Mouse (Mus musculus) ES-Bruce4 (cell line): ENCODE data around the gene Sympk. TPM values are rescaled to one million over a fixed set of nuclear protein-coding genes. Genes with fewer than 3 reads are reported as not detected.

Experiments
- H3K27ac ChIP-seq: 2 replicates; pipeline ENCODE4 v1.5.1; 2012; ENCODE audit warnings: low read length, inconsistent platforms; ENCODE audit not compliant: insufficient read depth
- H3K27me3 ChIP-seq: 2 replicates; pipeline ENCODE4 v1.6.1; 2012; ENCODE audit warnings: mild to moderate bottlenecking, low read length, inconsistent platforms; ENCODE audit not compliant: control insufficient read depth, poor library complexity, insufficient read depth, severe bottlenecking
- H3K36me3 ChIP-seq: 2 replicates; pipeline ENCODE4 v1.6.1; 2012; ENCODE audit warnings: inconsistent platforms, mild to moderate bottlenecking, low read length, moderate library complexity; ENCODE audit not compliant: control insufficient read depth, poor library complexity, insufficient read depth, severe bottlenecking
- H3K4me1 ChIP-seq: one replicate; pipeline ENCODE4 v1.8.1; 2011; ENCODE audit warnings: low read length; ENCODE audit not compliant: control insufficient read depth, insufficient read depth
- H3K4me3 ChIP-seq: 2 replicates; pipeline ENCODE4 v1.5.1; 2011; ENCODE audit warnings: low read depth, mild to moderate bottlenecking, low read length
- H3K9ac ChIP-seq: 2 replicates; pipeline ENCODE4 v1.6.1; 2012; ENCODE audit warnings: low read depth, mild to moderate bottlenecking, inconsistent platforms; ENCODE audit not compliant: poor library complexity, severe bottlenecking
- H3K9me3 ChIP-seq: replicated peaks from 2 replicates; pipeline ENCODE4 v1.6.1; 2012; ENCODE audit warnings: mild to moderate bottlenecking, low read length, inconsistent platforms; ENCODE audit not compliant: control insufficient read depth, poor library complexity, insufficient read depth, severe bottlenecking
- CTCF ChIP-seq: IDR thresholded peaks from one replicate; pipeline ENCODE4 v1.8.1; 2011; ENCODE audit warnings: low read depth, low read length
- EP300 ChIP-seq: IDR thresholded peaks from 2 replicates; pipeline ENCODE4 v1.6.1; 2011; ENCODE audit warnings: low read depth, low read length; ENCODE audit not compliant: insufficient read depth
- POLR2A ChIP-seq: IDR thresholded peaks from one replicate; pipeline ENCODE4 v1.8.1; 2011; ENCODE audit warnings: low read length; ENCODE audit not compliant: insufficient read depth
- polyA plus RNA-seq: library from polyadenylated mRNA; stranded (reverse); fragments of >200 nt; gene quantifications from 2 replicates; pipeline ENCODE4 v1.2.4, GENCODE M21; 2011; ENCODE audit warnings: low read depth; ENCODE audit not compliant: missing spikeins, insufficient read depth, insufficient read length

Gene Sympk
- polyA plus RNA-seq, 1 experiment: 102 TPM

DNA sequence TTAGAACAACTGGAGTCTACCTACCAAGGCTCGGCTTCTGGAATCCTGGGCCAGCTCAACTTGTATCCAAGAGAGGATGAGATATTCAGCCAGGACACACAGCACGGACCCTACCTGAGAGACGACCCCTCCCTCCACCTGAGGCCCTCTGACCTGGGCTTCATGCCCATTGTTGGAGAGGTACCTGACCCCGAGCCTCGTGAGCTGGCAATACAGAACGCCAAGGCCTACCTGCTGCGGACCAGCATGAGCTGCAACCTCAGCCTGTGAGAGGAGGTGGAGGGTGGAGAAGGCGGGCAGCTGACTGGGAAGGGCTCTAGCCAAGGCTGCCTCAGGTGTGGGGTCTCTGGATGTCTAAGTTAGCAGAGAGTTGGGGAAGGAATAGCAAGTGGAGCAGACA, 30.9 kb downstream of the Sympk start:
- no peak for TF ChIP-seq CTCF
- TF ChIP-seq EP300: no peak
- TF ChIP-seq POLR2A: no peak
- H3K4me1 ChIP-seq: no peaks in the 10 kb centered on the region
- no peak overlapping the region for H3K27ac ChIP-seq
- H3K9me3 ChIP-seq: no peaks in the 10 kb centered on the region
- no peaks in the 10 kb centered on the region for H3K27me3 ChIP-seq
- H3K4me3 ChIP-seq: no peak overlapping the region
- H3K36me3 ChIP-seq: peaks cover 4% of the 10 kb centered on the region; the same call in 1 of the 2 replicates
- no peak overlapping the region for H3K9ac ChIP-seq

DNA sequence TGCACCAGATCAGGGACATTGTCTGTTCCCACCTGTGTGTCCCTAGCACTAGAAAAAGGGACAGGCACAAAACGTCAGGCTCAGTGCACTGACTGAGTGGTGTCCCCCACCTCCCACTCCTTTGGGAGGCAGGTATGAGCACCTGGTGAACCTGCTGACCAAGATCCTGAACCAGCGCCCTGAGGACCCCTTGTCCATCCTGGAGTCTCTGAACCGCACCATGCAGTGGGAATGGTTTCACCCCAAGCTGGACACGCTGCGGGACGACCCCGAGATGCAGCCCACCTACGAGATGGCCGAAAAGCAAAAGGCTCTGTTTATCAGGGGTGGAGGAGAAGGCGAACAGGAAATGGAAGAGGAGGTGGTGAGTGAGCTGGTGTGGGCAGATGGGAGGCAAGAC, 33.2 kb downstream of the Sympk start:
- H3K4me3 ChIP-seq: no peak overlapping the region
- H3K4me1 ChIP-seq: no peaks in the 10 kb centered on the region
- no peak overlapping the region for H3K27ac ChIP-seq
- H3K27me3 ChIP-seq: no peaks in the 10 kb centered on the region
- H3K36me3 ChIP-seq: no peaks in the 10 kb centered on the region
- no peak for TF ChIP-seq CTCF
- no peak overlapping the region for H3K9ac ChIP-seq
- no peaks in the 10 kb centered on the region for H3K9me3 ChIP-seq

DNA sequence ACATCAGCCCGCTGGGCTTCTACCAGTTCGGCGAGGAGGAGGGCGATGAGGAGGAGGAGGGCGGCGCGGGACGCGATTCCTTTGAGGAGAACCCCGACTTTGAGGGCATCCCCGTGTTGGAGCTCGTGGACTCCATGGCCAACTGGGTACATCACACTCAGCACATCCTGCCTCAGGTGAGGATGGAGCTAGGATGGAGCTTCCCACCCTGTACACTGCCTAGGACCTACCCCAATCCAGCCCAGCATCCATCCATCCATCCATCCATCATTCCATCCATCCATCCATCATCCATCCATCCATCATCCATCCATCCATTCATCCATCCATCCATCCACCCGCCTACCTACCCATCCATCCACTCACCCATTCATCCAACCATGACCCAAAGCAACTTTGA, 41.7 kb downstream of the Sympk start:
- Histone ChIP-seq H3K36me3 (no peaks in the 10 kb centered on the region), H3K27me3 (no peaks in the 10 kb centered on the region), H3K4me1 (no peaks in the 10 kb centered on the region), H3K4me3 (peak overlapping the region; percentile 38), H3K9me3 (no peaks in the 10 kb centered on the region), H3K9ac (no peak overlapping the region), H3K27ac (no peak overlapping the region)
- TF ChIP-seq EP300: no peak
- TF ChIP-seq CTCF: no peak
- no peak for TF ChIP-seq POLR2A

DNA sequence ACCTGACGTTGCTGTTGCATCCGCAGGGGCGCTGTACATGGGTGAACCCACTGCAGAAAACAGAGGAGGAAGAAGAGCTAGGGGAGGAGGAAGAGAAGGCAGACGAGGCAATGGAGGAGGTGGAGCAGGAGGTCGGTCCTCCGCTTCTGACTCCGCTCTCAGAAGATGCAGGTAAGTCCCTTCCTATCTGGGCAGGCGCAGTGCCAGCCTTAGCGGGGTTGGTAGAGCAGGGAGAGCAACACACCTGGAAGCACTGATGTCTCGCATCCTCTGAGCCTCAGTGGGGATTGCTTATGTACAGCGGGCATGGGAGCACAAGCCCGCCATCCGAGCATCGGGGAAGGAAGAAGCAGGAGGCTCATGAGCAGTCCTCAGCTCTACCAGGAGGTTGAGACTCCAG, 42.9 kb downstream of the Sympk start:
- Histone ChIP-seq H3K9ac (no peak overlapping the region), H3K4me1 (no peaks in the 10 kb centered on the region), H3K9me3 (no peaks in the 10 kb centered on the region), H3K27me3 (no peaks in the 10 kb centered on the region), H3K36me3 (no peaks in the 10 kb centered on the region), H3K27ac (no peak overlapping the region), H3K4me3 (no peak overlapping the region)
- TF ChIP-seq EP300 (no peak), CTCF (no peak), POLR2A (no peak)

DNA sequence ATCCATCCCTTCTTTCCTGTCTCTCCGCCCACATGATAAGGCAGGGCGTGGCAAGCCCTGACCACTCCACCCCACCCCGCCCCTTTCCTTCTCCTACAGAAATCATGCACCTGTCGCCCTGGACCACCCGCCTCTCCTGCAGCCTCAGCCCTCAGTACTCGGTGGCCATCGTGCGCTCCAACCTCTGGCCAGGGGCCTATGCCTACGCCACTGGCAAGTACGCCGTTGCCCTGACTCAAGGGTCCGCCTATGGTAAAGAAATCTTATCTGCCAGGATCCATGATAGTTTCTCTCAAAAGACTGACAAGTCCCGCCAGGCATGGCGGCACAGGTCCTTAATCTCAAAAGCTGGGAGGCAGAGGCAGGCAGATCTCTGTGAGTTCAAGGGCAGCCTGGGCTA, 43.8 kb downstream of the Sympk start:
- Histone ChIP-seq H3K36me3 (no peaks in the 10 kb centered on the region), H3K9me3 (no peaks in the 10 kb centered on the region), H3K4me1 (no peaks in the 10 kb centered on the region), H3K27me3 (no peaks in the 10 kb centered on the region), H3K27ac (no peak overlapping the region), H3K4me3 (peak overlapping the region; percentile 34), H3K9ac (no peak overlapping the region)
- TF ChIP-seq POLR2A (no peak), EP300 (no peak), CTCF (no peak)

DNA sequence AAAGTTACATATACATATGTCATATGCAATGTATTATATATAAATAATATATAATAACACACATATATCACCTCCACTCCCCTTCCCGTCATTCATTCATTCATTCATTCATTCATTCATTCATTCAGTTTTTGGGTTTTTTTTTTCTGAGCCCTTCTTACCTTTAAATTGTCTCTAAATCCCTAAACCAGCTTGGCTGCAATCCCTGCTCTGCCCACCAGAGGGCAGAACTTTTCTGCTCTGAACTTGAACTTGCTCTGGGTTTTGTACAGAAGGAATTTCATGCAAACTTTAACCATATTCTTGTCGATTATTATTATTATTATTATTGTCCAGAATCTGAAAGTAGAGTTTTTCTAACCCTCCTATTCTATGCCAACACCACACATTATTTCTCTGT, 44.5 kb downstream of the Sympk start:
- H3K27ac ChIP-seq: no peak overlapping the region
- H3K27me3 ChIP-seq: no peaks in the 10 kb centered on the region
- H3K36me3 ChIP-seq: no peaks in the 10 kb centered on the region
- TF ChIP-seq CTCF: peak; percentile 41
- no peak for TF ChIP-seq POLR2A
- no peak overlapping the region for H3K4me3 ChIP-seq
- H3K4me1 ChIP-seq: no peaks in the 10 kb centered on the region
- no peaks in the 10 kb centered on the region for H3K9me3 ChIP-seq
- H3K9ac ChIP-seq: no peak overlapping the region
